10 mouse cellular contexts compared by ENCODE assay signal in the genomic region with DNA sequence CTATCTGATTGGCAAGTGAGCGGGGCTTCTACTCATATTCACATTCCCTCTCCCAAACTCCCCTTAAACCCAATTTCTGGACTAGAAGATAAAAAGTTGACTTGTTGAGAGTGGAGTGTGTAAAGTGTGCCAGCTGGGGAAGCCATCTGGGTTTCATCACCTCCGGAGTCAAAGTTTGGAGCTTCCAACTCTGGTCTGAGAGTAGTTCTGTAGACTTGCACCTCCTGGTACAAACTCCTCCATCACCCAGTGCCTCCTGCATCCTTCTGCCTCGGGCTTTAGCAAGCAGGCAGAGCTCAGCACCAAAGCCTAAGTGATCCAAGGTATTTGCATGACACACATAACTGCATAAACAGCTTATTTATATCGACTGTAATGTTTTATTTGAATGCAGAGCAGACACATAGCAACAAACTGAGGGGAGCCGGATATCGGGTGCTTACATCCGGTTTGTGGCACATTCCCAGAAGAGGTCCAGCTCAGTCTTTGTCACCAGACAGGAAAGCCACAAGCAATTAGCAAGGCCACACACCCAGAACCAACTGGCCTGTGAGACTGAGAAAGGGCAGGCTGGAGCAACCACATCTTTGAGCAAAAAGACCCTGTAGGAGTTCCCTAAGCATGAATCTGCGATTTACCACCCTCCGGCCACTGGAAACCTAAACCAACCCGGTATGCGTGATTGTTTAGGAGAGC.
DNase-seq lines count a peak whose midpoint lies in the region; ATAC-seq and TF ChIP-seq lines count a peak whose summit lies in the region.
"Had no signal": no experiment of that assay in that cellular context is flagged by ENCODE, and none has a peak within 500 bp of the region (broad histone marks: within the 10 kb centered on the region; RNA-seq: fewer than 3 reads in every experiment).

No protein-coding gene starts in this region.

- no peak overlapping the region for H3K4me3 ChIP-seq in forebrain, embryonic 10.5 days
- no peak overlapping the region for H3K4me3 ChIP-seq in forebrain, postnatal 0 days (ENCODE audit: low read depth, low read length)
- no peak overlapping the region for H3K4me3 ChIP-seq in lung, embryonic 16.5 days (ENCODE audit: low read length)
- H3K4me3 ChIP-seq: forebrain, embryonic 12.5 days had no signal

- 49% methylated on average over 11 of the region's 11 CpGs for WGBS in forebrain, embryonic 10.5 days
- WGBS in forebrain, postnatal 0 days: 38% methylated on average over 11 of the region's 11 CpGs
- WGBS in lung, embryonic 16.5 days: 42% methylated on average over 11 of the region's 11 CpGs

- H3K27ac ChIP-seq in forebrain, embryonic 10.5 days: peak overlapping the region; percentile 41
- no peak overlapping the region for H3K27ac ChIP-seq in forebrain, postnatal 0 days (ENCODE audit: low read depth, low read length)
- H3K27ac ChIP-seq in lung, embryonic 16.5 days (ENCODE audit: low read length): no peak overlapping the region
- H3K27ac ChIP-seq: forebrain, embryonic 12.5 days had no signal

- ATAC-seq in forebrain, postnatal 0 days: no peak
- ATAC-seq in lung, embryonic 16.5 days (ENCODE audit: low read depth): peak; percentile 48; the same call in 1 of the 2 replicates

- no peak overlapping the region for H3K4me2 ChIP-seq in forebrain, postnatal 0 days (ENCODE audit: low read depth)
- H3K4me2 ChIP-seq in lung, embryonic 16.5 days (ENCODE audit: low read depth, low read length): no peak overlapping the region
- H3K4me2 ChIP-seq: forebrain, embryonic 12.5 days had no signal

- H3K9ac ChIP-seq in forebrain, postnatal 0 days: no peak overlapping the region
- no peak overlapping the region for H3K9ac ChIP-seq in lung, embryonic 16.5 days (ENCODE audit: low read length)
- H3K9ac ChIP-seq: forebrain, embryonic 12.5 days had no signal

- intact Hi-C loops in gastrocnemius, postnatal 14 days (cut with DNase I; ENCODE audit: low total_unique reads): no loop called here

- no peaks in the 10 kb centered on the region for H3K9me3 ChIP-seq in forebrain, embryonic 10.5 days
- no peaks in the 10 kb centered on the region for H3K9me3 ChIP-seq in forebrain, postnatal 0 days (ENCODE audit: low read length)
- no peaks in the 10 kb centered on the region for H3K9me3 ChIP-seq in lung, embryonic 16.5 days (ENCODE audit: control insufficient read depth, low read length)
- H3K9me3 ChIP-seq: forebrain, embryonic 12.5 days had no signal

- no peak for TF ChIP-seq CTCF in forebrain, postnatal 0 days (IDR thresholded peaks at IDR 0.05; ENCODE audit: low read depth)

- peaks cover 36% of the 10 kb centered on the region for H3K4me1 ChIP-seq in forebrain, embryonic 10.5 days
- H3K4me1 ChIP-seq in forebrain, postnatal 0 days (ENCODE audit: insufficient read depth): no peaks in the 10 kb centered on the region
- no peaks in the 10 kb centered on the region; the same call in 1 of the 2 replicates for H3K4me1 ChIP-seq in lung, embryonic 16.5 days (replicated peaks; ENCODE audit: control insufficient read depth, insufficient read depth, low read length)

- 0 out of 2 replicates have a peak, but pooled peaks cover 8% of the 10 kb centered on the region for H3K27me3 ChIP-seq in forebrain, embryonic 10.5 days (ENCODE audit: poor library complexity, severe bottlenecking)
- H3K27me3 ChIP-seq in forebrain, postnatal 0 days (ENCODE audit: insufficient read depth, low read length): no peaks in the 10 kb centered on the region
- H3K27me3 ChIP-seq in lung, embryonic 16.5 days (ENCODE audit: control insufficient read depth, insufficient read depth, low read depth, low read length): no peaks in the 10 kb centered on the region
- H3K27me3 ChIP-seq: forebrain, embryonic 12.5 days had no signal

- DNase-seq in forebrain, embryonic 10.5 days (ENCODE audit: extremely low spot score, low spot score): peak; percentile 33
- DNase-seq in forebrain, postnatal 0 days: no peak
- no peak for DNase-seq in lung, postnatal 10 days
- peak; percentile 82 for DNase-seq in hindlimb bud, embryonic 11.5 days (ENCODE audit: extremely low spot score, low read depth, low spot score)
- no peak for DNase-seq in right cerebral cortex, adult 2 months (ENCODE audit: low spot score in 2 of 2)
- no peak for DNase-seq in urinary bladder, postnatal 14 days (ENCODE audit: low spot score)
- DNase-seq in gastrocnemius, postnatal 14 days: no peak
- DNase-seq: kidney, postnatal 36 days had no signal

- H3K36me3 ChIP-seq in forebrain, embryonic 10.5 days (replicated peaks): no peaks in the 10 kb centered on the region
- H3K36me3 ChIP-seq in forebrain, postnatal 0 days (ENCODE audit: insufficient read depth): no peaks in the 10 kb centered on the region
- H3K36me3 ChIP-seq in lung, embryonic 16.5 days (ENCODE audit: control insufficient read depth, insufficient read depth, low read length): no peaks in the 10 kb centered on the region
- H3K36me3 ChIP-seq: forebrain, embryonic 12.5 days had no signal

Comparison
In these comparisons a context has a peak if more than half of its experiments do, and no peak if none do; other contexts are left out.
1. DNase-seq: peak in forebrain, embryonic 10.5 days (single experiment) and hindlimb bud, embryonic 11.5 days (single experiment); none in forebrain, postnatal 0 days (single experiment), lung, postnatal 10 days (single experiment), right cerebral cortex, adult 2 months (0 of 2), urinary bladder, postnatal 14 days (single experiment) and gastrocnemius, postnatal 14 days (single experiment).